Mouse (Mus musculus): ENCODE data around the gene Isca1. TPM values are rescaled to one million over a fixed set of nuclear protein-coding genes. Genes with fewer than 3 reads are reported as not detected.
A peak's percentile ranks its signal among the peaks of the same experiment; 100 is the strongest.
"Not testable (repeated sequence)": the region's sequence is repeated elsewhere in the genome, so short reads cannot be mapped to it uniquely, and the experiment has no call there.

Isca1 gene
- polyA plus RNA-seq (2012; rRNA removed): 130 and 135 TPM in 2 replicates

GRCm38 (mm10) chr13:59769296-59770163 is at the start of gene Isca1:
Isca1 (minus strand) TSS chr13:59769810.
- peak; percentile 99 for DNase-seq (ENCODE audit: low read depth)
- TF ChIP-seq CTCF (IDR thresholded peaks at IDR 0.05; ENCODE audit: borderline replicate concordance, extremely low read depth, insufficient read depth, insufficient read length): no peak
- TF ChIP-seq POLR2A (IDR thresholded peaks at IDR 0.05; ENCODE audit: borderline replicate concordance, extremely low read depth, insufficient read depth, insufficient read length, poor library complexity, severe bottlenecking): peak; percentile 23; the same call in 1 of the 2 replicates

GRCm38 (mm10) chr13:59817352-59817751 is 47.7 kb upstream of the Isca1 start:
- DNase-seq (ENCODE audit: low read depth): no peak
- TF ChIP-seq CTCF (IDR thresholded peaks at IDR 0.05; ENCODE audit: borderline replicate concordance, extremely low read depth, insufficient read depth, insufficient read length): no peak
- no peak for TF ChIP-seq POLR2A (IDR thresholded peaks at IDR 0.05; ENCODE audit: borderline replicate concordance, extremely low read depth, insufficient read depth, insufficient read length, poor library complexity, severe bottlenecking)

- TF ChIP-seq POLR2A (IDR thresholded peaks at IDR 0.05; ENCODE audit: borderline replicate concordance, extremely low read depth, insufficient read depth, insufficient read length, poor library complexity, severe bottlenecking) (no peak), CTCF (IDR thresholded peaks at IDR 0.05; ENCODE audit: borderline replicate concordance, extremely low read depth, insufficient read depth, insufficient read length) (no peak)
- no peak for DNase-seq (ENCODE audit: low read depth)
Measured at GRCm38 (mm10) chr13:59814109-59814591, 44.5 kb upstream of the Isca1 start.

- TF ChIP-seq CTCF (IDR thresholded peaks at IDR 0.05; ENCODE audit: borderline replicate concordance, extremely low read depth, insufficient read depth, insufficient read length) (no peak), POLR2A (IDR thresholded peaks at IDR 0.05; ENCODE audit: borderline replicate concordance, extremely low read depth, insufficient read depth, insufficient read length, poor library complexity, severe bottlenecking) (no peak)
Measured at GRCm38 (mm10) chr13:59811581-59811980, 42.0 kb upstream of the Isca1 start.

GRCm38 (mm10) chr13:59801000-59801399 is 31.4 kb upstream of the Isca1 start:
- no peak for DNase-seq (ENCODE audit: low read depth)
- TF ChIP-seq CTCF (IDR thresholded peaks at IDR 0.05; ENCODE audit: borderline replicate concordance, extremely low read depth, insufficient read depth, insufficient read length): no peak

More at GRCm38 (mm10) chr13:59811581-59811980, 42.0 kb upstream of the Isca1 start:
- DNase-seq (ENCODE audit: low read depth): no peak

- DNase-seq (ENCODE audit: low read depth): no peak
- TF ChIP-seq CTCF (IDR thresholded peaks at IDR 0.05; ENCODE audit: borderline replicate concordance, extremely low read depth, insufficient read depth, insufficient read length): no peak
- TF ChIP-seq POLR2A (IDR thresholded peaks at IDR 0.05; ENCODE audit: borderline replicate concordance, extremely low read depth, insufficient read depth, insufficient read length, poor library complexity, severe bottlenecking): no peak
Measured at GRCm38 (mm10) chr13:59800077-59800476, 30.5 kb upstream of the Isca1 start.

GRCm38 (mm10) chr13:59798306-59798705 is 28.7 kb upstream of the Isca1 start:
- no peak for DNase-seq (ENCODE audit: low read depth)
- no peak for TF ChIP-seq POLR2A (IDR thresholded peaks at IDR 0.05; ENCODE audit: borderline replicate concordance, extremely low read depth, insufficient read depth, insufficient read length, poor library complexity, severe bottlenecking)
- TF ChIP-seq CTCF (IDR thresholded peaks at IDR 0.05; ENCODE audit: borderline replicate concordance, extremely low read depth, insufficient read depth, insufficient read length): no peak

GRCm38 (mm10) chr13:59796466-59796848 is 26.8 kb upstream of the Isca1 start:
- no peak for DNase-seq (ENCODE audit: low read depth)
- no peak for TF ChIP-seq CTCF (IDR thresholded peaks at IDR 0.05; ENCODE audit: borderline replicate concordance, extremely low read depth, insufficient read depth, insufficient read length)
- no peak for TF ChIP-seq POLR2A (IDR thresholded peaks at IDR 0.05; ENCODE audit: borderline replicate concordance, extremely low read depth, insufficient read depth, insufficient read length, poor library complexity, severe bottlenecking)

GRCm38 (mm10) chr13:59795807-59796465 is 26.3 kb upstream of the Isca1 start:
- no peak for DNase-seq (ENCODE audit: low read depth)

GRCm38 (mm10) chr13:59794786-59795185 is 25.2 kb upstream of the Isca1 start:
- no peak for DNase-seq (ENCODE audit: low read depth)
- TF ChIP-seq POLR2A (IDR thresholded peaks at IDR 0.05; ENCODE audit: borderline replicate concordance, extremely low read depth, insufficient read depth, insufficient read length, poor library complexity, severe bottlenecking): no peak
- no peak for TF ChIP-seq CTCF (IDR thresholded peaks at IDR 0.05; ENCODE audit: borderline replicate concordance, extremely low read depth, insufficient read depth, insufficient read length)

More at GRCm38 (mm10) chr13:59795807-59796465, 26.3 kb upstream of the Isca1 start:
- TF ChIP-seq POLR2A (IDR thresholded peaks at IDR 0.05; ENCODE audit: borderline replicate concordance, extremely low read depth, insufficient read depth, insufficient read length, poor library complexity, severe bottlenecking) (no peak), CTCF (IDR thresholded peaks at IDR 0.05; ENCODE audit: borderline replicate concordance, extremely low read depth, insufficient read depth, insufficient read length) (no peak)

GRCm38 (mm10) chr13:59782145-59782544 is 12.5 kb upstream of the Isca1 start, which contains the start of gene Gm49354:
Gm49354 (minus strand) TSS chr13:59782245.
- no peak for DNase-seq (ENCODE audit: low read depth)
- TF ChIP-seq POLR2A (IDR thresholded peaks at IDR 0.05; ENCODE audit: borderline replicate concordance, extremely low read depth, insufficient read depth, insufficient read length, poor library complexity, severe bottlenecking) (no peak), CTCF (IDR thresholded peaks at IDR 0.05; ENCODE audit: borderline replicate concordance, extremely low read depth, insufficient read depth, insufficient read length) (no peak)

GRCm38 (mm10) chr13:59779744-59780264 is 10.2 kb upstream of the Isca1 start:
- not testable (repeated sequence) for DNase-seq (ENCODE audit: low read depth)

Measured in brain, embryonic 14.5 days (tissue).